Mouse (Mus musculus): ENCODE measurements at regions not wholly inside any gene's neighbourhood (a gene's known extent, or its start where the extent isn't known, plus 50 kb on each side); places are given as distances from the start of the nearest gene placed in this dataset.

GRCm38 (mm10) chr7:95787543-95787942 is 383.5 kb upstream of the Tenm4 start:
- no peak for TF ChIP-seq CTCF (conservative IDR thresholded peaks at IDR 0.05; ENCODE audit: low read length)
- no peak for TF ChIP-seq NANOG (IDR thresholded peaks at IDR 0.05; ENCODE audit: borderline replicate concordance, low read length)

Measured in E14TG2a.4 (cell line).